Mouse (Mus musculus) limb, embryonic 11.5 days (tissue): ENCODE data around the gene Cand2. TPM values are rescaled to one million over a fixed set of nuclear protein-coding genes. Genes with fewer than 3 reads are reported as not detected.

Experiments
- ATAC-seq: fragments of 200-750 bp; cut with Nextera tagmentation; 2 replicates; pipeline ENCODE4 v1.8.0; 2017; ENCODE audit warnings: low read depth; ENCODE audit not compliant: insufficient number of reproducible peaks, low FRiP score, low TSS enrichment
- DNase-seq: peaks from one replicate; pipeline ENCODE4 v3.0.0-alpha.2; 2015; ENCODE audit warnings: low spot score
- H3K27ac ChIP-seq: fragments of 300-500 bp; sonication (generic); replicated peaks from 2 replicates; pipeline ENCODE4 v1.5.1; 2014; ENCODE audit warnings: low read depth, mild to moderate bottlenecking, low read length
- H3K27me3 ChIP-seq: fragments of 300-500 bp; sonication (generic); 2 replicates; pipeline ENCODE4 v1.6.1; 2014; ENCODE audit warnings: mild to moderate bottlenecking, low read length, mixed read lengths; ENCODE audit not compliant: control insufficient read depth, insufficient read depth
- H3K36me3 ChIP-seq: fragments of 300-500 bp; sonication (generic); 2 replicates; pipeline ENCODE4 v1.6.1; 2014; ENCODE audit warnings: mild to moderate bottlenecking, low read length, moderate library complexity, mixed read lengths; ENCODE audit not compliant: control insufficient read depth, insufficient read depth
- H3K4me1 ChIP-seq: fragments of 300-500 bp; sonication (generic); 2 replicates; pipeline ENCODE4 v1.6.1; 2014; ENCODE audit warnings: low read length, mixed read lengths; ENCODE audit not compliant: control insufficient read depth, insufficient read depth
- H3K4me2 ChIP-seq: fragments of 300-500 bp; sonication (generic); 2 replicates; pipeline ENCODE4 v1.6.1; 2014; ENCODE audit warnings: low read depth, mild to moderate bottlenecking, moderate library complexity; ENCODE audit not compliant: severe bottlenecking
- H3K4me3 ChIP-seq: fragments of 300-500 bp; sonication (generic); 2 replicates; pipeline ENCODE4 v1.5.1; 2014; ENCODE audit warnings: low read depth, low read length
- H3K9ac ChIP-seq: fragments of 300-500 bp; sonication (generic); 2 replicates; pipeline ENCODE4 v1.6.1; 2014; ENCODE audit warnings: mild to moderate bottlenecking, low read length
- H3K9me3 ChIP-seq: fragments of 300-500 bp; sonication (generic); 2 replicates; pipeline ENCODE4 v1.6.1; 2016; ENCODE audit warnings: low read length; ENCODE audit not compliant: control insufficient read depth
- WGBS: fragments of 180-500 bp; shearing (Covaris S2); extraction: QIAGEN DNeasy Blood & Tissue Kit; methylation state at CpG from one replicate; pipeline ENCODE4 v1.1.7; 2014; 5-methylcytosine and 5-hydroxymethylcytosine counted together
- polyA plus RNA-seq: library from polyadenylated mRNA; unstranded; fragments of >200 nt; fragmentation: Nextera tagmentation; extraction: Ambion mirVana; gene quantifications from 2 replicates; pipeline ENCODE4 v1.2.1, GENCODE M21; 2014

Cand2 gene
- polyA plus RNA-seq, 1 experiment from 2014 or later, result 58.4 TPM

DNA sequence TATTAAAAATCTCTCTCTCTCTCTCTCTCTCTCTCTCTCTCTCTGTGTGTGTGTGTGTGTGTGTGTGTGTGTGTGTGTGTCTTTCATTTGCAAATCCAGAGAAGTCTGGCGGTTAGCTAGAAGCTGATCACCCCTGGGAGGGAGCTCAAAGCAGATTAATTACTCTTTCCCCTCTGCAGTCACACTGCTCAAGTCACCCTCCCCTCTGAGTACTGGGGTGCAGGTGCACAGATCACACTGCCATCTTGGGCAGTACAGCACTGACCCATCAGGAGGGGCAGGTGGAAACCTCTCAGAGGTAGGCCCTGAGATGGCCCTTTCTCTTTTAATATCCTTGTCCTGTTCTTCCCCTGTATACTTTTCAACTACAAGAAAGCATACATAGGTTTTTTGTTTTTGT lies 28.0 kb upstream of the Cand2 start:
- H3K27me3 ChIP-seq, result no peaks in the 10 kb centered on the region
- H3K4me3 ChIP-seq, result no peak overlapping the region
- ATAC-seq, result no peak
- no peaks in the 10 kb centered on the region for H3K9me3 ChIP-seq
- no peak for DNase-seq
- no peaks in the 10 kb centered on the region for H3K4me1 ChIP-seq
- no peak overlapping the region for H3K27ac ChIP-seq
- H3K36me3 ChIP-seq, result no peaks in the 10 kb centered on the region
- WGBS, result 57% methylated on average over 1 of the region's 1 CpGs
- no peak overlapping the region for H3K4me2 ChIP-seq
- no peak overlapping the region for H3K9ac ChIP-seq

DNA sequence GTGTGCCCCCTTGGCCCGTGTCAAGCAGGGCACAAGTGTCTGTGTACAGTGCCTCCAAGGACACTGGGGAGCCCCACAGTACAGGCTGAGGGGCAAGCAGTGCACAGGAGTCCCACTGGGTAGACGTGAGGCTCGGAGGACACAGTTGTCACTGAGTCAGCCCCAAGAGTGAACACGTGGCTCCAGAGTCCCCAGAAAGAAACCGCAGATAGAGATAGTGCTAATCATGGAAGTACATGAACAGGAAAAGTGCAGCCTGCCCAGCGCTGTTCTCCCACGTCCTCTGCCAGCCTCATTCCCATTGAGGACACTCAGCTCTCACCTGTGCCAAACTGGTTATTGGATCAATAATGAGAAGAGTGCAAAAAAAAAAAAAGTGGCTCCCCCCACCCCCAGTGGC lies 18.8 kb upstream of the Cand2 start:
- Histone ChIP-seq H3K4me1 (no peaks in the 10 kb centered on the region), H3K4me2 (no peak overlapping the region), H3K9ac (no peak overlapping the region), H3K9me3 (no peaks in the 10 kb centered on the region), H3K27ac (no peak overlapping the region), H3K27me3 (no peaks in the 10 kb centered on the region), H3K4me3 (no peak overlapping the region), H3K36me3 (no peaks in the 10 kb centered on the region)
- ATAC-seq (no peak), DNase-seq (no peak)
- WGBS, result 88% methylated on average over 7 of the region's 7 CpGs

DNA sequence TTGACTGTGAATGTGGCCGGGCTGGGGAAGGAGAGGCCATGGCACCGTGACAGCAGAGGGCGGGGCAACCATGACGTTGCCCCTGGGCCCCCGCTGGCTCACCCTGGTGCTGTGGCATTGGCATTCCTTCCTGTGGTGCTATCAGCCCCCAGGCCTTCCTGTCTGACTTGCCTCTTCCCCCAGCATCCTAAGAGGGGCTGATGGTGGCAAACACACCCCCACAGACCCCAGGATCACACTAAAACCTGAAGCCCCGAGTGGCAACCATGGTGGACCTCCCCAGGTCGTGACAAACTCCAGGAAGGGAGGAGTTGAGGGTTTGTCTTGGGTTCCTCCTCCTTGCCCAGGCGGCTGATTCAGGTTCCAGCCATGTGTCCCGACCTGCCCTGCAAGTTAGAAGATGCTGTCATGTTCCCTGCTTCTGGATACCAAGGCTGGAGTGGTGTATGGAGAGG lies 15.3 kb upstream of the Cand2 start:
- no peak overlapping the region for H3K4me2 ChIP-seq
- H3K27me3 ChIP-seq, result no peaks in the 10 kb centered on the region
- no peak for DNase-seq
- WGBS, result 58% methylated on average over 9 of the region's 9 CpGs
- no peak overlapping the region for H3K9ac ChIP-seq
- no peak for ATAC-seq
- H3K9me3 ChIP-seq, result no peaks in the 10 kb centered on the region
- H3K36me3 ChIP-seq, result no peaks in the 10 kb centered on the region
- H3K27ac ChIP-seq, result no peak overlapping the region
- no peak overlapping the region for H3K4me3 ChIP-seq
- H3K4me1 ChIP-seq, result peaks cover 7% of the 10 kb centered on the region; the same call in 1 of the 2 replicates

DNA sequence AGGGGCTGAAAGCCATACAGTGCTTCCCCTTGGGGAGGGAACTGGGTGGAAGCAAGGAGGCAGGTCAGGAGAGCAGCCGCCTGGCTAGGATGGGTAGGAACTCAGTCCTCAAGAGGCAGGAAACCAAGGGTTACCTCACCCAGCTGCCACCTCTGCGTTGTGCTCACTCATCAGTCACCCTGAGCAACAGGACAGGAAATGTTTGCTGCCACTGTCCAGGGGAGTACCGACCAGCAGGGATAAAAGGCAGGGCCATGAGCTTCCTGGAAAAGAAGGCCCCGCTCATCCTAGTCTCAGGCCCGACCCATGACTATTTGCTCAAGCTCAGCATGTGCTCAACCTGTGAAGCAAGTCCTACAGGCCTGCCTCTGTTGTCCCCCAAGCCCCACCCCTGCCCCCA lies 14.9 kb upstream of the Cand2 start:
- Histone ChIP-seq H3K27me3 (no peaks in the 10 kb centered on the region), H3K4me1 (peaks cover 7% of the 10 kb centered on the region; the same call in 1 of the 2 replicates), H3K27ac (no peak overlapping the region)

DNA sequence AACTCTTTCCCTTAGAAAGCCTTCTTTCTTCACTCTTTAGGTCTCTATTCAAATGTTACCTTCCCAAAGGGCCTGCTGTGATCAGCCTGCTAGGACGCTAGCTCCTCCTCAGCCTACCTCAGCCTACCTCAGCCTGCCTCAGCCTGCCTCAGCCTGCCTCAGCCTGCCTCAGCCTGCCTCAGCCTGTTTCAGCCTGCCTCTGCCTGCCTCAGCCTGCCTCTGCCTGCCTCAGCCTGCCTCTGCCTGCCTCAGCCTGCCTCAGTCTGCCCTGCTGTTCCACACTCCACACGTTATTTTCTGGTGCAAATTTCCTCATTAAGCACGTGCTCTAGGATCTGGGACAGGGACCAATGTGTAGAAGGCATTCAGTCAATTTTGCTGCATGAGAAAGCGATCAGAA lies 14.2 kb upstream of the Cand2 start:
- no peaks in the 10 kb centered on the region for H3K9me3 ChIP-seq
- DNase-seq (no peak), ATAC-seq (no peak)
- 91% methylated on average over 4 of the region's 4 CpGs for WGBS
- peaks cover 7% of the 10 kb centered on the region; the same call in 1 of the 2 replicates for H3K4me1 ChIP-seq
- no peaks in the 10 kb centered on the region for H3K27me3 ChIP-seq
- no peaks in the 10 kb centered on the region for H3K36me3 ChIP-seq
- no peak overlapping the region for H3K9ac ChIP-seq
- no peak overlapping the region for H3K4me2 ChIP-seq
- no peak overlapping the region for H3K4me3 ChIP-seq
- H3K27ac ChIP-seq, result no peak overlapping the region

More for the DNA sequence above, 14.9 kb upstream of the Cand2 start:
- WGBS, result 70% methylated on average over 5 of the region's 5 CpGs
- no peaks in the 10 kb centered on the region for H3K36me3 ChIP-seq
- no peak overlapping the region for H3K4me3 ChIP-seq
- no peak for DNase-seq
- ATAC-seq, result no peak
- no peaks in the 10 kb centered on the region for H3K9me3 ChIP-seq
- H3K9ac ChIP-seq, result no peak overlapping the region
- no peak overlapping the region for H3K4me2 ChIP-seq

DNA sequence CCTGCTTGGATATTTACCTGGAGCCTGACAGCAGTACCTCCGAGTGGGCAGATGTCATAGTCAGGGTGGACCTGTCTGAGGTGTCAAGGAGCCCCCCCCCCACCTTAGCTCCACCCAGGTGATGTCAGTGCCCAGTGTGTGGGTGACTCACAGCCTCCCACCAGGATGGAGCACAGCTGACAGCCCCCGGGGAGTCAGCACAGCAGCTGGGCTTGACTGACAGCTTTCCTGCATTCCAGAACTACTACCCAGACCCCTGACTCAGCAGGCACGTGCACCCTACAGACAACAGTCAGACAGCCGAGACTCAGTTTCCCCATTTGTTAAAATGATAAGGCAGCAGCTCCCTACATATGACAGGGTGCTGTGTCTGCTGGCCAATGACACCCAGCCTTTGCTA lies 13.4 kb upstream of the Cand2 start:
- no peak overlapping the region for H3K4me3 ChIP-seq
- no peak overlapping the region for H3K4me2 ChIP-seq
- DNase-seq (no peak), ATAC-seq (no peak)
- H3K36me3 ChIP-seq, result no peaks in the 10 kb centered on the region
- H3K9me3 ChIP-seq, result no peaks in the 10 kb centered on the region
- WGBS, result 64% methylated on average over 4 of the region's 4 CpGs
- H3K27me3 ChIP-seq, result no peaks in the 10 kb centered on the region
- no peak overlapping the region for H3K9ac ChIP-seq
- no peak overlapping the region for H3K27ac ChIP-seq
- peaks cover 7% of the 10 kb centered on the region; the same call in 1 of the 2 replicates for H3K4me1 ChIP-seq

DNA sequence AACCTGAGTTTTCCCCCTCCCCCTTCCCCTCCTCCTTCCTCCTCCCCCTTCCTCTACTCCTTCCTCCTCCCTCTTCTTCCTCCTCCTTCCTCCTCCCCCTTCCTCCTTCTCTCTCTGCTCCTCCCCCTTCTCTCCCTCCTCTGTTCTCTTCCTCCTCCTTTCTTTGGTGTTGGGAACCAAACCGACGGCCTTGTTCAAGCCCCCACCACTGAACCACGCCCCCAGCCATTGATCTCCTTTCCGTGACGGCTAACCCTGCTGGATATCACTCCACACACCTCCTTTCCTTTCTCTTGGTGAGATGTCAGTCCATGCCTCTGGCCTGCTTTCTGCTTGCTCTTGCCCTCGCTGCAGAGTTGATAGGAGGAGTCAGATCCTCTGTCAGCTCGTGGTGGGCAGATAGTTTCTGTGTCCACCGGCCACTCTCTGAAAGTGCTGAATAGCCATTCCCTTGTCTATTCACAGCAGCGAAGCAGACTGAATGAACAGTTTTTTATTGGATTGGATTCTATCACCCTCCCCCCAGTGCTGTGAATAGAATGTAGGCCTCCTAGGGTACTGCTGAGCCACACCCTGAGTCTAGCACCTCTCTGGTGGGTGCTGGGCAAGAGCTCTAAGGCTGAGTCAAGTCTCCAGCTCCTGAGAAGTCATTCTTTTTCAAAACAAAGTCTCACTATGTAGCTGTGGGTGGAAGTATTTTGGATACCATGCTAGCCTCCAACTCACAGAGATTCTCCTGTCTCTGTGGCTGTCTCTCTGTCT lies 12.2 kb upstream of the Cand2 start, which contains the start of gene Tmem40:
TSS of gene Tmem40 (minus strand) at position 416 of the 762 bp plus-strand sequence.
- H3K4me3 ChIP-seq, result no peak within 1 kb of the TSS
- WGBS, result 3% methylated on average over 9 of the region's 9 CpGs
- no peaks in the 10 kb centered on the region for H3K9me3 ChIP-seq
- peaks cover 7% of the 10 kb centered on the region; the same call in 1 of the 2 replicates for H3K4me1 ChIP-seq
- H3K27ac ChIP-seq, result peak within 1 kb of the TSS; percentile 68; the same call in 1 of the 2 replicates
- no peak for ATAC-seq
- no peak within 1 kb of the TSS for H3K9ac ChIP-seq
- H3K36me3 ChIP-seq, result no peaks in the 10 kb centered on the region
- DNase-seq, result peak; percentile 53
- peak within 1 kb of the TSS; percentile 20; the same call in 1 of the 2 replicates for H3K4me2 ChIP-seq
- H3K27me3 ChIP-seq, result no peaks in the 10 kb centered on the region

DNA sequence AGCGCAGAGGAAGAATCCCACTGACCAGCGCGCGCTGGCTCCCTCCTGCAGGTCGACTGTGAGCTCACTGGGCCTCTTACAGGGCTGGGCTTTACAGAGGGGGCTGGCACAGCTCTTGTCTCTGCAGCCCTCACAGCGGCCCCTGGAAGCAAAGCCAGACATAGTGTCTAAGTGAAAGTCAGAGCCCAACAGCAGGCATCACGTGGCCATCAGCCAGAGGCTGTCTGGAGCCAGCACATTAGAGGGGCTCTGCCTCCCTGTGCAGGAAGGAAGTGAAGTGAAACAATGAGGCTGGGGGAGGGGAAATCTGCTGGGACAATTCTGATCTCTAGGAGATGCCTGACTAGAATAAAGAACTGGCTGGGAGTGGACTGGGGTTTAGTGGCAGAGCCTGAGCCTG lies 10.2 kb upstream of the Cand2 start:
- WGBS, result 7% methylated on average over 7 of the region's 7 CpGs
- H3K4me3 ChIP-seq, result no peak overlapping the region
- no peaks in the 10 kb centered on the region for H3K27me3 ChIP-seq
- H3K4me2 ChIP-seq, result no peak overlapping the region
- H3K27ac ChIP-seq, result peak overlapping the region; percentile 89
- no peaks in the 10 kb centered on the region for H3K36me3 ChIP-seq
- no peak overlapping the region for H3K9ac ChIP-seq
- H3K4me1 ChIP-seq, result peaks cover 7% of the 10 kb centered on the region; the same call in 1 of the 2 replicates
- ATAC-seq (peak; percentile 87), DNase-seq (peak; percentile 85)
- no peaks in the 10 kb centered on the region for H3K9me3 ChIP-seq
